Mouse (Mus musculus) lung, postnatal 14 days (tissue): ENCODE results near the gene 1700029I15Rik.

Experiments
- DNase-seq: peaks from one replicate; pipeline ENCODE4 v3.0.0; 2021

1700029I15Rik gene

DNA sequence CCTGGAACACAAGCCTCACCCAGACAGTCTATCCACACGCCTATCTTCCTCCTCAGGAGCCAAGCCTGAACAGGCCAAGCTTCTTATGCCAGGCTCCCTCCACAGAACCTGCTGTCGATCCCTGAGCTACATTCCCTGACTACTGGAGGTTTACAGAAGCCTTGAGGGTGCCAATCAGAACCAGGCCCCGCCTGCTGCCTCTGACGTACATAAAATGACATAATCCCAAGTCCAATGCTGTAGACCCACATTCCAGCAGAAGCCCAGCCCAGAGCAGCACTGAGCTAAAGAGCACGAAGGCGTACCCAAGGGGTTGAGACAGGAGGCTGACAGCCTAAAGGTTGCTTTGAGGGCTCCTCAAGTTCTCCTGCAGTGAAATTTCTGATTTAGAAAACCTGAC is 45.5 kb downstream of the 1700029I15Rik start:
- peak; percentile 82 for DNase-seq

DNA sequence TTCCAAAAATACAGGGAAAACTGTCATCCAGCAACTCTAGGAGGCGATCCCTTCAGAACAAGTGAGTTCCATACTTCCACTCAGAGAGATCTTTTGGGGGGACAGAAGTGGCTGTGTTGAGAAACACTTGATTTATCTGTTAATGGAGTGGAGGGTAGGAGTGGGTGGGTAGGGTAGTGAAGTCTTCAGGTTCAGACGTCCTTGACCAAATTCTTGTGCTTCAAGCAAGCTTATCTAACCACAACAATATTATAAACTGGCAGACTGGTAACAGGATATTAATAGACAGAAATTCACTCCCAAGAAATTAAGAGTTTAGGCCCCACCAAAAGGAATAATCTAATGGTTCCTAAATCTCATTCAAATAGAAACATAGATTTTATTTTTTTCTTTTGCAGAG is 47.8 kb downstream of the 1700029I15Rik start:
- no peak for DNase-seq

DNA sequence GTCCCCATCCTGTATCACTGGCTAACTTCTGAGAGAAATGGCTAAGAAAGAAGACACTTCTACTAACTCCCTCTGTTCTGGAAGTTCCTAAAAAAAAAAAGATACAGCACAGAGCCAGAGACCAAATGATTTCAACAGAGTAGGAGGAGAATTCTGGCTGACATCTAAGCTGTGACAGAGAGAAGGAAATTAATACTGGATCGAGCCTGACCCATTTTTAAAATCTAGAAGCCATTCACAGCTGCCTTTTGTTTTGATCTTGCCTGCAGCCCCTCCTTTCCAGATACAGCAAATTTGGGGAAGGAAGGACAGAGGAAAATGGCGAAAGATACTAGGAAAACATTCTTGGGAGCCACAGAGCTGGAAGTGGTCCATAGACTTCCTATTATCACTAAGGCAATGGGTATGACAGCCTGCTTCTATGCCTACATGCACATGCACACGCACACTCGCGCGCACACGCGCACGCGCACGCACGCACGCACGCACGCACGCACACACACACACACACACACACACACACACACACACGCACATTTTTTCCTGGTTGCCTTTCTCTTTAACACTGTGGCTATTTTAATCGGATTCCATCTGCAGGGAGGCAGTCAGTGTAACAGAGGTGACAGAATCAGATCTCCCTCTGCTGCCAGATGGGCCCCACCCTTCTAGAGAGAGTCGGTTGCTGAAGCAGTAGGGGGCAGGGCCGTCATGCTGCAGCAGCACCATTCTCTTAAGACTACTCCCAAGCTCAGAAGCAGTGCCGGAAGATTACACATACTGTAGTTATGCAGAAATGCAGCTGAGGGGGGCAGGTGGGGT is 48.6 kb downstream of the 1700029I15Rik start:
- peak; percentile 67 for DNase-seq

DNA sequence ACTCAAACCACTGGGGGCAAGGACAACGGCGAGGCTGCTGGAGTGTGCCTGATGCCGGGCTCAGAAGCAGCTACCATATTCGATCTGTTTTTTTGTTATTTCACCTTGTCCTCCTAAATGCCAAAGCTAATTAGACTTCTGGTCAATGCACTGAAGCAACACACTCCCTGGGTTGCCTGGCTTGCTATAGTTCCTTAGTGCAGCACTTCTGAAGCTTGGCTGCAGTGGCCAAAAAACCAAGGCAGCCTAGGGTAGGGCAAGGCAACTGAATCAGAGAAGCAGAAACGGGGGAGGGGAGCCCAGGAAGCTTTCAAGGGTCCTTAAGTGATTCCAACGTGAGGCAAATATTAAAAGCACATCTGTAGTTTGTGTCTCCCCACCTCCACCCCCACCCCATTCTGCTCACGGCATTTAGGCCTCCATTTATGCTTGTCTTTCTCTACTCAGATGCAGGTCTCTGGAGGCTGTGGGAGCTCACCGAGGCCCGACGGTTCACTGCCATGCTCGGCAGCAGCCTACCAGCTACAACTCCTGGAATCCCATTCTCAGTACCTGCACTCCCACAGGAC is 49.4 kb downstream of the 1700029I15Rik start:
- no peak for DNase-seq

DNA sequence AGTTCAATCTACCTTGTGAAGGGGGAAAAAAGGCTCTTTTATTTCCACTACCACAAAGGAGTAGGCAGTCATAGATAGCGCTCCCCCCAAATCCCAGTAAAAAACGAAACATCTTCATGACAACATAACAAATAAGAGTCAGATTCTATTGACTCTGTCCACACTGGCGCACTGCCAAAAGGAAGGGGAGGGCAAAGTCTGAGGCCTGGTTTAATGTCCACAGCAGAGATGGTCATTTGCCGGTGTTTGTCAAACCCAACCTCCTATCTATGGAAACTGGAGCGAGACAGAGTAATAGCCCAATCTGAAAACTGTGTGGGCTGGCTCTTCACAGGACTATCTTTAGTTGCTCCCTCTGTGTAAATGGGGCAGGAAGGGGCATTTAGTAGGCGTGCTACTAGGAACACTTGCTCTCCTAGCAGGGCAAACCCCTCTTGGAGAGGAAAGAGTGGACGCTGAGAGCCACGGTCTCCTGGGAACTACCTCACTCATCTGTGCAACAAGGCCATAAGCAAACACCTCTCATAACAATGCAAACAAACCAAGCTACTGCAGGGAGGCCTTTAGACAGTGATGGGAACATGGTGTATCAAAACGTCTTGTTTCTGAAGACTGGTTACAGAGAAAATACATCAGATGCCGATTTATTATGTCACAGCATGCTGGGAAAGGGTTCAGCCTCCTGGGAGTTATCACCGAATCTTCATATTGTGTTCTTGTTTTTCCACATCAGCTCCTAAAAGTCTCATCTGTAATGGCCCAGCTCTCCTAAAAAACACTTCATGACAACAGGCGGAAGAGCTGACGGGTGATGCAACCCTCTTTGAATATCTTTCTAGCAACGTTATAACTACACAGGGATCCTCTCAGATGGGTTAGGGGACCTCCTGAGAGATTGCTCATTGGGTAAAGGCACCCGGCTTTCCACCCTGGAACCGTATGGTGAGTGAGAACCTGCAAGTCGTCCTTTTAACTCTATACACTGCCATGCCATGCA is 50.3 kb downstream of the 1700029I15Rik start:
- peak; percentile 82 for DNase-seq

DNA sequence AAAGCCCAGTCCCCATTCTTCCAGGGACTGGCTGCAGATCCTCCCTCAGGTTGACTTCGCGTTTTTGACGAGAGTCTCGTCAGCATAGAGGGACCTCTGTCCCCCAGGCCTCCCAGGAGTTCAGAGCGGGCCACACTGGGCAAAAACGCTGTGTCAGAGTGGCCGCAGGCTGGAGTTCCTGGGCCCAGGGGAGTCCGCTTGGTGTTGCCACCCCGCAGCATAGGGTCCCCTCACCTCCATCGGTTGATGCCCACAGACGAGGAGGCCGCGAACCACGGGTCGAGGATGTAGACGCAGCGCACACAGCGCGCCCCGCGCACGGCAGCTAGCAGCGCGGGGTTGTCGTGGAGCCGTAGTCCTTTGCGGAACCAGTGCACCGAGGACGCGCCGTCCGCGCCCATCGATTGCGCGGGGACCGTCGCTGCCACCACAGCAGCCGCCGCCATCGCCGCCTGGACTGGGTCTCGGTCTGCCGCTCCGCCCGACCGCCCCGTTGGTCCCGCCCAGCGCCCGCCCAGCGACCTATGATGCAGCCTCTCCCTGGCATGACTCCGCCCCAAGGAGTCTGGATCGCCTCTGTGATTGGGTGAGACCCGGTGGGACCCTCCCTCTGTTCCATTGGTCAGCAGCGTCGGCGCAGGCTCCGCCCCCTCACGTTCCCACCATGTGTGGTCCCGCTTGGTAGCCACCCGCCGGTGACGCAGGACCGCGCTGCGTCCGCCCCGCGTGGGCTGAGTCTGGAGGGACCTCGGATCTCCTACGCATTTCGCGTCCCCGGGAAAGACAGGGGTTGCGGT is 51.4 kb downstream of the 1700029I15Rik start, which contains the start of gene Cry2:
Gene Cry2 (minus strand): TSS at position 466 of the 797 bp plus-strand sequence.
- DNase-seq: peak; percentile 98

DNA sequence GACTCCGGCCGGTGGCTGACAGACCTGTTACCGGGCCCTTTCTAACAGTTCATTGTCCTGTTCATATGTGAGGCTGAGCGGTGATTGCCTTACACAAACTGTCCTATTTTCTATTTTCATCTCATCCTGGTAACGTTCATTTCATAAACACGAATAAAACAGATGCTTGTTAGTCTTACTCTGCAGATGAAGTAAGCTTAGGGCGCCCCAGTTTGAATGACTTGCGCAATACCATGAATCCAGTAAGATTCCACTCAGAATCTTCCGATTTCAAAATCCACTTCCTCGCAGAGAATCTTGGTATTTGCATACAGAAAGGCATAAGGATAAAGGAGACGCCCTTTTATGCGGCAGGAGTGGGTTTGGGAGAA is 52.0 kb downstream of the 1700029I15Rik start:
- DNase-seq: no peak

DNA sequence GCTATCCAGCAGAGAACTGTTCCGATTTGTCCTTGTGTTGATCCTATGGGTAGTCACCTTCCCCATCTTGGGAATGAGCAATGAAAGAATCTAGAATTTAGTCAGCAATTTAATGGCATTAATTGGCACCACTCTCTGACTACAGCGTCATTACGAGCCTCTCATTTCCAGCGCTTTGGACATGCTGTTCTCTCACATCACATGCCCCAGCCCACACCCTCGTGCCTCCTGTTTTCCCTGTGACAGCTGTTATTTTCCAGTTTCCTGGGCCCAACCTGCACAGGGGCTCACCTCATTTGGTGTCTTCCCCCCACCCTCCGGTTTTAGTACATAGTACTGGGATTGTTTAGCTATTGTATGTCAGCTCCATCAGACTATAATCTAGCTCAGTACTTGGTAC is 52.7 kb downstream of the 1700029I15Rik start:
- no peak for DNase-seq
